Mouse (Mus musculus) cerebellum, adult 11 months (tissue): ENCODE results near the gene Btg1.

Experiments used
- DNase-seq: peaks from one replicate; pipeline ENCODE4 v3.0.0; 2022

The Btg1 gene

GRCm38 (mm10) chr10:96616709-96617116, at the start of gene Btg1:
Gene Btg1, plus strand, starts transcription at chr10:96617006.
- DNase-seq, result peak; percentile 100

- DNase-seq, result no peak
Measured at GRCm38 (mm10) chr10:96569469-96569868, 47.3 kb upstream of the Btg1 start.

GRCm38 (mm10) chr10:96571176-96571575, 45.6 kb upstream of the Btg1 start:
- no peak for DNase-seq

- DNase-seq, result no peak
Measured at GRCm38 (mm10) chr10:96574786-96575185, 42.0 kb upstream of the Btg1 start.

GRCm38 (mm10) chr10:96575338-96575737, 41.5 kb upstream of the Btg1 start:
- DNase-seq, result no peak

- no peak for DNase-seq
Measured at GRCm38 (mm10) chr10:96578924-96579323, 37.9 kb upstream of the Btg1 start.

GRCm38 (mm10) chr10:96579436-96579835, 37.4 kb upstream of the Btg1 start:
- DNase-seq, result no peak

GRCm38 (mm10) chr10:96580246-96580645, 36.6 kb upstream of the Btg1 start:
- DNase-seq, result no peak

- no peak for DNase-seq
Measured at GRCm38 (mm10) chr10:96581232-96581631, 35.6 kb upstream of the Btg1 start.

GRCm38 (mm10) chr10:96586191-96586880, 30.5 kb upstream of the Btg1 start:
- DNase-seq, result no peak

- no peak for DNase-seq
Measured at GRCm38 (mm10) chr10:96586881-96587217, 30.0 kb upstream of the Btg1 start.

- DNase-seq, result no peak
Measured at GRCm38 (mm10) chr10:96588233-96588632, 28.6 kb upstream of the Btg1 start.

GRCm38 (mm10) chr10:96589781-96590180, 27.0 kb upstream of the Btg1 start:
- no peak for DNase-seq

GRCm38 (mm10) chr10:96592089-96592488, 24.7 kb upstream of the Btg1 start:
- no peak for DNase-seq

- no peak for DNase-seq
Measured at GRCm38 (mm10) chr10:96595435-96596132, 21.2 kb upstream of the Btg1 start.

- no peak for DNase-seq
Measured at GRCm38 (mm10) chr10:96596411-96596810, 20.4 kb upstream of the Btg1 start.

- DNase-seq, result no peak
Measured at GRCm38 (mm10) chr10:96599641-96600040, 17.2 kb upstream of the Btg1 start.

- no peak for DNase-seq
Measured at GRCm38 (mm10) chr10:96601670-96602069, 15.1 kb upstream of the Btg1 start.

GRCm38 (mm10) chr10:96602339-96602738, 14.5 kb upstream of the Btg1 start:
- no peak for DNase-seq

GRCm38 (mm10) chr10:96605168-96605567, 11.6 kb upstream of the Btg1 start:
- no peak for DNase-seq

- DNase-seq, result no peak
Measured at GRCm38 (mm10) chr10:96605856-96606255, 10.9 kb upstream of the Btg1 start.

- no peak for DNase-seq
Measured at GRCm38 (mm10) chr10:96607617-96608185, 9.1 kb upstream of the Btg1 start.

GRCm38 (mm10) chr10:96609356-96610345, 7.2 kb upstream of the Btg1 start:
- no peak for DNase-seq
